Mouse (Mus musculus) layer of hippocampus, adult 18-20 months (tissue): ENCODE data around the gene 4933434E20Rik. TPM values are rescaled to one million over a fixed set of nuclear protein-coding genes. Genes with fewer than 3 reads are reported as not detected.
A peak's percentile ranks its signal among the peaks of the same experiment; 100 is the strongest.

ENCODE experiments used
- DNase-seq, 2 experiments: peaks; one replicate each; pipeline ENCODE4 v3.0.0; 2022; ENCODE audit warnings: low spot score in 2 of 2
- long read RNA-seq: library from polyadenylated mRNA; stranded (forward); transcript quantifications from one replicate; pipeline ENCODE4 v2.0.0, GENCODE M21; 2021
- total RNA-seq, 2 experiments: library from RNA; stranded (reverse); gene quantifications; 2 replicates each; pipeline ENCODE4 v1.2.3; 2021

4933434E20Rik gene
- total RNA-seq, result 10 to 100 TPM; 92.5 to 95.2 TPM
- long read RNA-seq, transcript 4933434E20Rik-206 (7 exons, 2,510 nt), result major isoform, 12 of 21 reads
- long read RNA-seq, partial matches to known transcripts, result 0 of 21 reads
- long read RNA-seq, other reads (novel, unspliced or antisense), result 5 of 21 reads

DNA sequence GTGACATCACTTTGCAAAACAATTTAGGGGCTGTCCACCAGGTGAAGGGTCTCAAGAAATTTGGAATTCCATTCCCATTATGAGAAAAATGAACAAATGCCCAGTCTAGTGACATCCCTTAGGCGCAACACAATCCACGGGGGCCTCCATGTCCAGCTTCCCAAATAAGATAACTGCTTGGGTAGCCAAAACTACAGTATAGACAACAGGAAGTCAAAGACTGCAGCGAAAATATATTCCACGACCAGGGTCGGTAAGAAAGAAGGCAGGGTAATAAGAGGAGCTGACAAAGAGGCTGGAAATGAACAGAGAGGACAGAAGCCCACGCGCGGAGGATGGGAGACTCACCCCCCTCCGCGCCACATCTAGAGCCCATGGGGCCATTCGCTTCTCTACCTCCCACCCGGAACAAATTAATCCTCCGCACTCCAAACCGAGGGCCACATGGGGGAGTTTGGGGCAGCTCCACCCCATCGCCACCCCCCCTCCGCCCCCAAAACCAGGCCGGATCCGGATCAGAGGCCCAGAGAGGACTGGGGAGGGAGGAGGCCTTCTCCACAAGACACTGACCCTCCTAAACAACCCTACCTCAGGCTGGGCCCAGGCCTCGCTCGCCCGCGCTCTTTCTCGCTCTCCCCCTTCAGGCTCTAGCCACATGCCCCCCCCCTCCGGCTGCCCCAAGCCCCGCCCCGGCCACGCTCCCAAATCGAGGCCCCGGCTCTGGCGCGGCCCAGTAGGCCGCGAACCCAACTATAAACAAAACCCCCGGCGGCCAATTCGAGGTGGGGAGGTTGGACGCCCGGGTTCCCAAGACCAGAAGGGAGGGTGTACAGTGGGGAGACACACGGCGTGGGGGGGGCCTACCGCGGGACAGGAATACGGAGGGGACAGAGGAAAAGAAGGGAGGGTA is at the start of gene 4933434E20Rik:
4933434E20Rik (plus strand) TSS at position 196 of the 910 bp plus-strand sequence.
- peak; percentile 15 to 55 for DNase-seq

DNA sequence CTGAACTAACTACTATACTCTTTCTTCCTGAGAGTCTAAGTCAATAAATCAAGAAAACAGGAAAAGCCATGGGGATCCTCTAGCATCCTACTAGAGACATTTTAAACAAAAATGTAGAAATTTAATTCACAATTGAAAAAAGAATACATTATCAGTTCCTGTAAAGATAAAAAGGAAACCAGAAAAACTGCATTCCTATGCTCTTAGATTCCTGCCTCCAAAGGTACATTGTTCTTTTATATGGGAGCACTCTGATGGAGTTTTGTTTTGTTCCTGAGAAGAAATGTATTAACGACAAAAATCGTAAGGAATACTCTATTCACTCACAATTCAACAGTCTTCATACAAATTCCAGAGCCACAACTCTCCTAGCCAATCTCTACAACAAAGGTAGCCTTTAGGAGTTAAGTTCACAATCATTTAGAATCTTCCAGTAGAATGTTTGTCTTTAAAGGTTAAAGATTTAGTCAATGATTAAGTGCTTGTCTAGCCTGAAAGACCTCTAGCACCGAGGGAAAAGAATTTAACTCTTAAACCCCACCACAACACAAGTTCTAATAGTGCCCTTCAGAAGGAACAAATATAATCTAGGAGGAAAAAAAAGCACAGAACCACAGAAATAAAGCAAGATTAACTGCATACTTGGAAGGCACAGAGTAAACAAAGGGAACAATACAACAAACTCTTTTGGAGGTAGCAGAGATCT is 47.2 kb upstream of the 4933434E20Rik start:
- no peak for DNase-seq

- no peak for DNase-seq
Measured at GRCm38 (mm10) chr3:90010291-90010690, 41.1 kb upstream of the 4933434E20Rik start.

- DNase-seq, result no peak
Measured at GRCm38 (mm10) chr3:90016626-90017025, 34.8 kb upstream of the 4933434E20Rik start.

DNA sequence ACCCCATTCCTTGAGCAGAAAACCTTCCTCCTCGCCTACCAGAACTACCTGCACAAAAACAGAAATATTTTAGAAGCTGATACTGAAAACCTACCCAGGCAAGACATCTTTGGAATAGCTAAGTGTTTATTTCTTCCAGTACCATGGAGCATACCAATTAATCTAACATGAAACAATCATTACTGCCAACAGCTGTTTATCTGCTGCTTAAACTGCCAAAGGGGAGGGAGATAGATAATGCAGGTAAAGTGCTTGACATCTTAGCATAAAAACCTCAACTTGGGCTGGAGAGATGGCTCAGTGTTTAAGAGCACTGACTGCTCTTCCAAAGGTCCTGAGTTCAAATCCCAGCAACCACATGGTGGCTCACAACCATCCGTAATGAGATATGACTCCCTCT is 16.8 kb upstream of the 4933434E20Rik start:
- no peak for DNase-seq

DNA sequence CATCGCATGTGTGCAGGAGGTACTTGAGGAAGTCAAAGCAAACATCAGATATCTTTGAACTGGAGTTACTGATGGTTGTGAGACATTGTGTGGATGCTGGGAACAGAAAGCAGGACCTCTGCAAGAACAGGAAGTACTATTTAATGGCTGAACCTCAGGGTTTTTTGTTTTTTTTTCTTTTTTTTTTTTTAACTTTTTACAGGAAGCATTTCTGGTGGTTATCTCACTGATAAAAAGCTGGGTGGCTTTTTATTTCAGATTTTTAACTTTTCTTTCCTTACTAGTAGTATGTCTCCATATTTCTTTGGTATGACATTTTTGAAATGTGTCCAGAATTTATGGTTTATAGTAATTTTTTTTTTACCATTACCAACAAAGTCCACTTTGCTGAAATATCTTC is 15.2 kb upstream of the 4933434E20Rik start:
- DNase-seq, result no peak

- no peak for DNase-seq
Measured at GRCm38 (mm10) chr3:90049691-90050090, 1.7 kb upstream of the 4933434E20Rik start.

GRCm38 (mm10) chr3:90052351-90053241 is 1.2 kb downstream of the 4933434E20Rik start, which contains the start of gene Ubap2l:
Ubap2l (minus strand) TSS chr3:90052628.
- peak; percentile 89 to 97 for DNase-seq

DNA sequence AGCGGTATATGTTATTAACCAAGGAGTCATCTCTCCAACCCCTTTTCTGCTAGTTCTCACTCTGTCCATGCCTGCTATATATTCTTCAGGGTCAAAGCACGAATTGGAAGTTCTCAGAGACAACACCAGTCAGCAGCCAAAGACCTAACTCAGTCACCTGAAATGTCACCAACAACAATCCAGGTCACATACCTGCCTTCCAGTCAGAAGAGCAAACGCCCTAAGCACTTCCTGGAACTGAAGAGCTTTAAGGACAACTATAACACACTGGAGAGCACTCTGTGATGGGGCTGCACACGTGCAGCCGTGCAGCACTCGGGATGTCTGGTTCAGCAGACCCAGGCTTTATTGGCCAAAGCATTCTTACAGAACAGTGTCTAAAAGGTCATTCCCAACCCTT is 10.1 kb downstream of the 4933434E20Rik start:
- DNase-seq, result no peak

- DNase-seq, result no peak
Measured at GRCm38 (mm10) chr3:90062539-90062938, 11.1 kb downstream of the 4933434E20Rik start.

DNA sequence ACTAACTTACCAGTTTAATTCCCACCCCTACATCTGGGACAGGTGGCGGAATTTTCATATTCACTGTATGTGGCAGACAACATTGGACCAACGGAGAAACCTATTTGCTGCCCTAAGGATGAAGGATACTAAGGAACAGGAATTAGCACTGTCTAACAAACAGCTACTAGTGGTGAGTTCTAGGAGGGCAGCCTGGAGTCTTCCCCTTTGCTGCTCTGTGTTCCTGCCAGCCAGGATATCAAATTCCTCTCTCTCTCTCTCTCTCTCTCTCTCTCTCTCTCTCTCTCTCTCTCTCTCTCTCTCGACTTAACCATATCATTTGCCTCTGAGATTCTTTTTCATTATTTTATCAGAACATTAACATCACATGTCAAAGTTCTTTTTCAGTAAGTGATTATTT is 12.9 kb downstream of the 4933434E20Rik start:
- no peak for DNase-seq

DNA sequence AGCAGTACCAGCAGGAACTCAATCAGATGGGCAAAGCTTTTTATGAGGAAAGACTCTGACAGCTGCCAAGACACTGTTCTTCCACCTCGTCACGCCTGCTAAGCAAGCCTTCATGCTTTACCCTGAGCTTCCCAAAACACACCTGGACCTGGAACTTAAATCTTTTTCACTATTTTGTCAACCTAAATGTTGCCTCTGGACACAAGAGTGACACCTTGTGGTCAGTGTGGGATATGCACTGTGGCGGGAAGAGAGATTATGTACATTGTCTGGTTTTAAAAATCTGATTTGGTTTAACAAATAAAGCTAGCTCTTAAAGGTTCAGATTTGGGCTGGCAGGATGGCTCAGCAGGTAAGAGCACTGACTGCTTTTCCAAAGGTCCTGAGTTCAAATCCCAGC is 14.1 kb downstream of the 4933434E20Rik start:
- DNase-seq, result peak in 1 of 2 experiments; percentile 68

GRCm38 (mm10) chr3:90067851-90068250 is 16.4 kb downstream of the 4933434E20Rik start:
- DNase-seq, result no peak

GRCm38 (mm10) chr3:90069688-90070087 is 18.3 kb downstream of the 4933434E20Rik start:
- no peak for DNase-seq

DNA sequence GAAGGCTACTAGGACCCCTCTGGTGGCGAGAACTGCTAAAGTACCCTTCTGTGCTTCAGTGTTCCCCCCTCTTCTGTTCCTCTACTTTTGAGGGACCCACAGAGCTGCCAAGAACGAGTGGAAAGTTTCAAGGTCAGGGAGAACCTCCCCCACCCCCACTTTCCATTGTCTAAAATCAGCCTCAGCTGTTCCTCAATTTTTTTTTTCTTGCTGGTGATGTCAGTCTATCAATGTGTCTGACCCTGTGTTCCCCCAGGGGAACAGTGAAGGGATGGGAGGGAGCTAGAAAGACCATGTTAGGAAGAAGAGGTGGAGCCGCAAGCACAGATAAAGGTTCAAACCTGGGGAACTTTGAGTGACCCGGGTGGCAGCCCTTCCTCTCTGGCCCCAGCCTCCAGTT is 20.9 kb downstream of the 4933434E20Rik start, which contains the start of gene Tpm3:
Tpm3 (plus strand) TSS at position 356 of the 400 bp plus-strand sequence.
- no peak for DNase-seq

DNA sequence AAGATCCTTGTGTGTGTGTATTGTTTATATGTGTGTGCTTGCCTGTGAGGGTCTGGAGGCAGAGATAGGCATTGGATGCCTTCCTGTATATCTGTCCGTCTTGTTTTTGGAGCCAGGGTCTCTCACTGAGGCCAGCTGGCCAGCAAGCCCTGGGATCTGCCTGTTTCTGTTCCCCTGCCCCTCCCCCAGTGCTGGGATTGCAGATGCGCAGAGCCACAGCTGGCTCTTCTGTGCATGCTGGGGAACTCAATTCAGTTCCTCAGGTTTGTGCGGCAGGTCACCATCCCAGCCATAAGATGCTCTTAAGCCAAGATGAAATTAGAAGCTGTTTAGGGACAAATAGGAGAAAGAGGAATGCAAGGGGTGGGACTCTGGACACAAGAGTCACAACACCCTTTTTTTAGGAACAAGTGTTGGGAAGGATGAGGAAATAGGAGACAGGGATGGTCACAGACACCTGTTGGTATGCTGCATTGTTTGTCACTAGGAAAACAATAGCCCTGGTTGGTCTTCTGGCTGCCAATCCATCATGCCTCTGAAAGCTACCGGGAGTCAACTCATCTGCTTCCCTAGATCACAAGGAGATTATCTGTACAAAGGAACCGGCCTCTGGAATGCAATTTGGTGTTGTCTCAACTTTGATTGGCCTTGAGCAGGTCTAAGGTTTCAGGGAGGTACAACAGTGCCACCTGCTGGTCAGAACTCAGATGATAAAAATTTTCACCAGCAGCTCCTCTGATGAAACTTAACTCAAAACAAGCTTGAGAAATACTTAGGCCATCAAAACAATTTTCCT is 25.7 kb downstream of the 4933434E20Rik start:
- peak; percentile 60 to 92 for DNase-seq

DNA sequence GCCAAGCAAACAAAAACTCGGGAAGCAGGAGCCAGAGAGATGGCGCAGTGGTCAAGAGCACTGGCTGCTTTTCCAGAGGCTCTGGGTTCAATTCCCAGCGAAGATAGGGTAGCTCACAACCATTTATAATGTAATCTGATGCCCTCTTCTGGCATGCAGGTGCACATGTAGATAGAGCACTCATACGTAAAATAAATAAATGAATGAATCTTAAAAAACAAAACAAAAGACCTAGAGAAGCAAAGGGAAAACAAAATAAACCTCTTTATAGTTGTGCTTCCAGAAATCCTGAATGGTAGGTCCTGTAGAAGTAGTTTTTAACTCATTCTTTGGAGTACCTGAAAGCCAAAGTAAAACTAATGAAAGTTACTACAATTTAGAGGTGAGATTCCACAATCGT is 26.8 kb downstream of the 4933434E20Rik start:
- no peak for DNase-seq

GRCm38 (mm10) chr3:90079133-90079762 is 27.8 kb downstream of the 4933434E20Rik start:
- peak; percentile 93 for DNase-seq

GRCm38 (mm10) chr3:90079763-90080497 is 28.5 kb downstream of the 4933434E20Rik start:
- peak; percentile 25 to 56 for DNase-seq
